Mouse (Mus musculus): ENCODE results near the gene B4galnt1.

DNA sequence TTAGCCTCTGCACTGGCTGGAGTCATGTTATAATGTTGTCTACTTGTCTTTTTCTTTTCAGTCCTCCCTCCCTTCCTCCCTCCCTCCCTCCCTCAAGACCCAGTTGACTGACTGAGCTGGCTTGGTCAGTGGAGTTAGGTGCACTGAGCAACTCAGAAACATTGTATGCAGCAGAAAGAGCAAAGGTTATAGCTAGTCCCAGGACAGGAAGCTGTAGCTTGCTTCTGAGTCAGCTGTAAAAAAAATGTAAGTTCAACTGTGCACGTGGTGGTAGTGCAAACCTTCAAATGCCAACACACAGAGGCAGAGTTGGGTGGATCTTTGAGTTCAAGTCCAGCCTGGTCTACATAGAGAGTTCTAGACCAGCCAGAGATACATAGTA lies 49.4 kb downstream of the B4galnt1 start:
- TF ChIP-seq CTCF (IDR thresholded peaks at IDR 0.05) (no peak), POLR2A (IDR thresholded peaks at IDR 0.05; ENCODE audit: insufficient read depth, low read depth, low read length) (no peak), EP300 (IDR thresholded peaks at IDR 0.05; ENCODE audit: insufficient read depth, low read depth, low read length) (no peak)
